Mouse (Mus musculus) neural tube, embryonic 13.5 days (tissue): ENCODE measurements around the gene Kctd14. TPM values are rescaled to one million over a fixed set of nuclear protein-coding genes. Genes with fewer than 3 reads are reported as not detected.

Experiments used
- ATAC-seq: fragments of 200-750 bp; cut with Nextera tagmentation; 2 replicates; pipeline ENCODE4 v1.8.0; 2017; ENCODE audit warnings: low read depth, mild to moderate bottlenecking, moderate TSS enrichment, moderate library complexity
- H3K27ac ChIP-seq: fragments of 300-500 bp; sonication (generic); replicated peaks from 2 replicates; pipeline ENCODE4 v1.5.1; 2015; ENCODE audit warnings: moderate library complexity, mild to moderate bottlenecking, inconsistent platforms
- H3K27me3 ChIP-seq: fragments of 300-500 bp; sonication (generic); 2 replicates; pipeline ENCODE4 v1.6.1; 2015; ENCODE audit warnings: mild to moderate bottlenecking, inconsistent platforms
- H3K36me3 ChIP-seq: fragments of 300-500 bp; sonication (generic); 2 replicates; pipeline ENCODE4 v1.6.1; 2015; ENCODE audit warnings: mild to moderate bottlenecking, inconsistent platforms
- H3K4me1 ChIP-seq: fragments of 300-500 bp; sonication (generic); replicated peaks from 2 replicates; pipeline ENCODE4 v1.6.1; 2015; ENCODE audit warnings: inconsistent platforms
- H3K4me2 ChIP-seq: fragments of 300-500 bp; sonication (generic); 2 replicates; pipeline ENCODE4 v1.6.1; 2015; ENCODE audit warnings: inconsistent platforms, mild to moderate bottlenecking, moderate library complexity
- H3K4me3 ChIP-seq: fragments of 300-500 bp; sonication (generic); 2 replicates; pipeline ENCODE4 v1.5.1; 2015; ENCODE audit warnings: mild to moderate bottlenecking, inconsistent platforms
- H3K9ac ChIP-seq: fragments of 300-500 bp; sonication (generic); 2 replicates; pipeline ENCODE4 v1.6.1; 2015; ENCODE audit warnings: moderate library complexity, mild to moderate bottlenecking, inconsistent platforms
- H3K9me3 ChIP-seq: fragments of 300-500 bp; sonication (generic); 2 replicates; pipeline ENCODE4 v1.6.1; 2016; ENCODE audit warnings: inconsistent platforms
- WGBS: fragments of 180-500 bp; shearing (Covaris S2); methylation state at CpG from one replicate; pipeline ENCODE4 v1.1.7; 2015; 5-methylcytosine and 5-hydroxymethylcytosine counted together
- polyA plus RNA-seq: library from polyadenylated mRNA; unstranded; fragments of >200 nt; fragmentation: Nextera tagmentation; extraction: Ambion mirVana; gene quantifications from 2 replicates; pipeline ENCODE4 v1.2.1, GENCODE M21; 2015

Kctd14 gene
- polyA plus RNA-seq, 1 experiment from 2014 or later: 2.2 TPM

GRCm38 (mm10) chr7:97452196-97452595, 1.1 kb downstream of the Kctd14 start:
- H3K9ac ChIP-seq: no peak overlapping the region
- H3K4me3 ChIP-seq: no peak overlapping the region
- H3K36me3 ChIP-seq: no peaks in the 10 kb centered on the region
- WGBS: 82% methylated on average over 6 of the region's 6 CpGs
- H3K4me2 ChIP-seq: no peak overlapping the region
- H3K9me3 ChIP-seq: peaks cover 5% of the 10 kb centered on the region
- H3K4me1 ChIP-seq: peaks cover 14% of the 10 kb centered on the region
- peaks cover 4% of the 10 kb centered on the region; the same call in 1 of the 2 replicates for H3K27me3 ChIP-seq
- ATAC-seq: no peak
- no peak overlapping the region for H3K27ac ChIP-seq

GRCm38 (mm10) chr7:97453141-97453921, 2.2 kb downstream of the Kctd14 start:
- 8% methylated on average over 27 of the region's 27 CpGs for WGBS
- Histone ChIP-seq H3K27ac (no peak overlapping the region), H3K27me3 (peaks cover 4% of the 10 kb centered on the region; the same call in 1 of the 2 replicates), H3K4me1 (peaks cover 14% of the 10 kb centered on the region), H3K9me3 (peaks cover 5% of the 10 kb centered on the region), H3K9ac (peak overlapping the region; percentile 58), H3K4me2 (peak overlapping the region; percentile 61), H3K4me3 (peak overlapping the region; percentile 29), H3K36me3 (peaks cover 6% of the 10 kb centered on the region)
- ATAC-seq: peak; percentile 15; the same call in 1 of the 2 replicates

- Histone ChIP-seq H3K9ac (no peak overlapping the region), H3K9me3 (no peaks in the 10 kb centered on the region), H3K4me1 (peaks cover 14% of the 10 kb centered on the region), H3K36me3 (peaks cover 6% of the 10 kb centered on the region), H3K4me3 (no peak overlapping the region), H3K27ac (no peak overlapping the region), H3K27me3 (peaks cover 4% of the 10 kb centered on the region; the same call in 1 of the 2 replicates), H3K4me2 (no peak overlapping the region)
- ATAC-seq: no peak
- 93% methylated on average over 10 of the region's 10 CpGs for WGBS
Observed at GRCm38 (mm10) chr7:97454795-97455194, 3.7 kb downstream of the Kctd14 start.

GRCm38 (mm10) chr7:97455577-97455976, 4.5 kb downstream of the Kctd14 start:
- H3K4me3 ChIP-seq: no peak overlapping the region
- ATAC-seq: no peak
- H3K36me3 ChIP-seq: peaks cover 6% of the 10 kb centered on the region
- H3K27me3 ChIP-seq: peaks cover 4% of the 10 kb centered on the region; the same call in 1 of the 2 replicates
- no peak overlapping the region for H3K9ac ChIP-seq
- H3K9me3 ChIP-seq: no peaks in the 10 kb centered on the region
- H3K4me2 ChIP-seq: no peak overlapping the region
- peaks cover 14% of the 10 kb centered on the region for H3K4me1 ChIP-seq
- H3K27ac ChIP-seq: no peak overlapping the region
- WGBS: 85% methylated on average over 3 of the region's 3 CpGs

GRCm38 (mm10) chr7:97473001-97473400, 21.9 kb downstream of the Kctd14 start:
- ATAC-seq: no peak
- Histone ChIP-seq H3K36me3 (no peaks in the 10 kb centered on the region), H3K27ac (no peak overlapping the region), H3K4me1 (no peaks in the 10 kb centered on the region), H3K4me3 (no peak overlapping the region), H3K9me3 (no peaks in the 10 kb centered on the region), H3K27me3 (no peaks in the 10 kb centered on the region; the same call in 1 of the 2 replicates), H3K9ac (no peak overlapping the region), H3K4me2 (no peak overlapping the region)
- WGBS: 90% methylated on average over 5 of the region's 5 CpGs

- Histone ChIP-seq H3K4me2 (no peak overlapping the region), H3K4me1 (peaks cover 30% of the 10 kb centered on the region), H3K27me3 (no peaks in the 10 kb centered on the region; the same call in 1 of the 2 replicates), H3K9ac (no peak overlapping the region), H3K9me3 (no peaks in the 10 kb centered on the region), H3K4me3 (no peak overlapping the region), H3K27ac (no peak overlapping the region), H3K36me3 (no peaks in the 10 kb centered on the region)
- ATAC-seq: no peak
- 71% methylated on average over 3 of the region's 3 CpGs for WGBS
Observed at GRCm38 (mm10) chr7:97479349-97479748, 28.2 kb downstream of the Kctd14 start.

- Histone ChIP-seq H3K4me2 (peak overlapping the region; percentile 71), H3K27ac (no peak overlapping the region), H3K27me3 (no peaks in the 10 kb centered on the region; the same call in 1 of the 2 replicates), H3K9me3 (no peaks in the 10 kb centered on the region), H3K4me3 (peak overlapping the region; percentile 82), H3K9ac (peak overlapping the region; percentile 47; the same call in 1 of the 2 replicates), H3K36me3 (peaks cover 8% of the 10 kb centered on the region), H3K4me1 (peaks cover 30% of the 10 kb centered on the region)
- ATAC-seq: 0 out of 2 replicates have a peak, but pooled peaks have one; percentile 30
- WGBS: 27% methylated on average over 3 of the region's 3 CpGs
Observed at GRCm38 (mm10) chr7:97480290-97480689, 29.2 kb downstream of the Kctd14 start.

- H3K27me3 ChIP-seq: no peaks in the 10 kb centered on the region; the same call in 1 of the 2 replicates
- peak; percentile 100 for ATAC-seq
- WGBS: under 1% methylated on average over 24 of the region's 24 CpGs
- peaks cover 30% of the 10 kb centered on the region for H3K4me1 ChIP-seq
- peaks cover 14% of the 10 kb centered on the region for H3K36me3 ChIP-seq
- peak within 1 kb of the TSS; percentile 78 for H3K9ac ChIP-seq
- H3K9me3 ChIP-seq: no peaks in the 10 kb centered on the region
- peak within 1 kb of the TSS; percentile 78 for H3K27ac ChIP-seq
- H3K4me3 ChIP-seq: peak within 1 kb of the TSS; percentile 82
- peak within 1 kb of the TSS; percentile 71 for H3K4me2 ChIP-seq
Observed at GRCm38 (mm10) chr7:97480821-97481339, 29.8 kb downstream of the Kctd14 start, which contains the start of gene Ints4. Gene Ints4 (plus strand): TSS chr7:97480956.

GRCm38 (mm10) chr7:97483378-97483777, 32.3 kb downstream of the Kctd14 start:
- Histone ChIP-seq H3K9me3 (no peaks in the 10 kb centered on the region), H3K27ac (no peak overlapping the region), H3K4me3 (no peak overlapping the region), H3K4me1 (peaks cover 30% of the 10 kb centered on the region), H3K9ac (0 out of 2 replicates have a peak overlapping the region, but pooled peaks have one; percentile 12), H3K4me2 (no peak overlapping the region), H3K27me3 (no peaks in the 10 kb centered on the region), H3K36me3 (peaks cover 39% of the 10 kb centered on the region)
- WGBS: 94% methylated on average over 2 of the region's 2 CpGs
- no peak for ATAC-seq

GRCm38 (mm10) chr7:97491157-97491556, 40.0 kb downstream of the Kctd14 start:
- no peak for ATAC-seq
- Histone ChIP-seq H3K36me3 (peaks cover 74% of the 10 kb centered on the region), H3K4me2 (no peak overlapping the region), H3K9me3 (no peaks in the 10 kb centered on the region), H3K4me3 (no peak overlapping the region), H3K4me1 (no peaks in the 10 kb centered on the region), H3K9ac (no peak overlapping the region), H3K27me3 (no peaks in the 10 kb centered on the region), H3K27ac (no peak overlapping the region)
- 74% methylated on average over 3 of the region's 3 CpGs for WGBS

- H3K4me3 ChIP-seq: no peak overlapping the region
- 86% methylated on average over 4 of the region's 4 CpGs for WGBS
- peaks cover 67% of the 10 kb centered on the region for H3K36me3 ChIP-seq
Observed at GRCm38 (mm10) chr7:97492420-97492819, 41.3 kb downstream of the Kctd14 start.

GRCm38 (mm10) chr7:97495052-97495451, 43.9 kb downstream of the Kctd14 start:
- Histone ChIP-seq H3K4me2 (no peak overlapping the region), H3K9me3 (no peaks in the 10 kb centered on the region), H3K27ac (no peak overlapping the region), H3K4me3 (no peak overlapping the region), H3K36me3 (peaks cover 60% of the 10 kb centered on the region), H3K4me1 (no peaks in the 10 kb centered on the region), H3K9ac (no peak overlapping the region), H3K27me3 (no peaks in the 10 kb centered on the region)
- ATAC-seq: no peak

More at GRCm38 (mm10) chr7:97492420-97492819, 41.3 kb downstream of the Kctd14 start:
- no peak for ATAC-seq
- Histone ChIP-seq H3K27me3 (no peaks in the 10 kb centered on the region), H3K27ac (no peak overlapping the region), H3K9ac (no peak overlapping the region), H3K4me2 (no peak overlapping the region), H3K4me1 (no peaks in the 10 kb centered on the region), H3K9me3 (no peaks in the 10 kb centered on the region)
